Mouse (Mus musculus): ENCODE results near the gene Mdm2.

DNA sequence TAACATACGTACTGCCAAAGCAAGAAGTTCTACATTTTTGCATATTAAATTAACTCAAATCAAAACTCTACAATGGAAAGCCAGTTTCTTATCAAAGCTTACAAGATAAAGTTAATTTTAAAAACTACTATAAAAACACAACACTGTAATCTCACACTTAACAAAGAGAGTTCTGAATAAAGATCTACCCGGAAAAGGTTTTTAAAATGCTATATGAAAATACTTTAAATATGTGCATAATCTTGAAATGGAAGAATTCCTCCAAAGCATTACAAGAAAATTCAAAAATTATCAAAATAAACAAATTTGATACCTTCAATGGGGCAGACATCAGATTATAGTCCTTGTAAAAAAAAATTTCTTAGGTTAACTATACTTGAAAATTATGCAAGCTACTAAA, 2.2 kb downstream of the Mdm2 start:
- TF ChIP-seq CTCF (IDR thresholded peaks at IDR 0.05; ENCODE audit: low read depth) (no peak), EP300 (IDR thresholded peaks at IDR 0.05; ENCODE audit: low read depth) (no peak)
